Mouse (Mus musculus) adrenal gland, postnatal 10 days (tissue): ENCODE data around the gene Atf7. TPM values are rescaled to one million over a fixed set of nuclear protein-coding genes. Genes with fewer than 3 reads are reported as not detected.
"Not testable (repeated sequence)": the region's sequence is repeated elsewhere in the genome, so short reads cannot be mapped to it uniquely, and the experiment has no call there.

Source experiments
- DNase-seq: peaks from one replicate; pipeline ENCODE4 v3.0.0; 2021; ENCODE audit warnings: mixed read lengths
- long read RNA-seq, 2 experiments: library from polyadenylated mRNA; stranded (forward); transcript quantifications; one replicate each; pipeline ENCODE4 v2.0.0; 2021
- total RNA-seq, 2 experiments: library from RNA; stranded (reverse); gene quantifications; 2 replicates each; pipeline ENCODE4 v1.2.3; 2021

Gene Atf7
- 10 to 100 TPM; 68.5 to 80.8 TPM for total RNA-seq
- long read RNA-seq, experiment 1, partial matches to known transcripts = 1 of 6 reads
- long read RNA-seq, experiment 1, other reads (novel, unspliced or antisense) = 3 of 6 reads
- long read RNA-seq, experiment 2, partial matches to known transcripts = 0 of 4 reads
- long read RNA-seq, experiment 2, other reads (novel, unspliced or antisense) = 3 of 4 reads

DNA sequence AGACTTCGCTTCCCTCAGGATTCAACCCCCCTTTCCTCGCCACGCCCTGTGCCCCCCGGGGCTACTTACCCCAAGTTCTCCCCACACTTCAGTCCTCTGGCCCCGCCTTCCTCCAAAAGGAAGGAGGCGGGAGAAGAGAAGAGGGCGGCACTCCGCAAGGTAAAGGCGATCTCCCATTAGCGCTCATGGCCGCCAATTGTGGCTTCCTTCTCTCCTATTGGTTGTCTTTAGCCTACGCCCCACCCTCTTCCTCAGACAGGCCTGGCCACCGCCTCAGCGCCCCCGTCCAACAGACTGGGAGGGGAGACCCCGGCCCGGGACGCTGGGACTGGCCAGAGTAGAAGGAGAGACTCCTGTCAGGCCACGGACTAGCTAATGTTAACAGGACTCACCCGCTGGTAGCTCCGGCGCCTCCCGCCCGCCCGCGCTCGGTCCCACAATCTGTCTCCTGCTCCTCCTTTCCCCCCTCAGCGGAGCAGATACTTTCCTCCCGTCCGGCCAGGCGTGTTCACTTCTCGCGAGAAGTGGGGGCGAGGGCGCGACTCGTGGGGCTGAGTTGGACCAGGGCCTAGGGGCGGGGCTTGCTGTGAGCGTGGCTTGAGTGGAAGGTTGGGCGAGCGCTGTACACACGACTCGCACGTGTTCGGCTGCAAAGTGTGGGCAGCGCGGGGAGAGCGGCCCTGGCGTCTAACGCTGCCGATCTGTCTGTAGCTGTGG, at the start of gene Atf7, which contains the start of gene Gm28047:
Gene Atf7 (minus strand): TSS at position 495 of the 717 bp plus-strand sequence.
Gene Gm28047 (minus strand): TSS at position 98 of the 717 bp plus-strand sequence.
- DNase-seq = peak; percentile 100

GRCm38 (mm10) chr15:102673548-102673947, 48.3 kb upstream of the Atf7 start:
- peak; percentile 72 for DNase-seq

DNA sequence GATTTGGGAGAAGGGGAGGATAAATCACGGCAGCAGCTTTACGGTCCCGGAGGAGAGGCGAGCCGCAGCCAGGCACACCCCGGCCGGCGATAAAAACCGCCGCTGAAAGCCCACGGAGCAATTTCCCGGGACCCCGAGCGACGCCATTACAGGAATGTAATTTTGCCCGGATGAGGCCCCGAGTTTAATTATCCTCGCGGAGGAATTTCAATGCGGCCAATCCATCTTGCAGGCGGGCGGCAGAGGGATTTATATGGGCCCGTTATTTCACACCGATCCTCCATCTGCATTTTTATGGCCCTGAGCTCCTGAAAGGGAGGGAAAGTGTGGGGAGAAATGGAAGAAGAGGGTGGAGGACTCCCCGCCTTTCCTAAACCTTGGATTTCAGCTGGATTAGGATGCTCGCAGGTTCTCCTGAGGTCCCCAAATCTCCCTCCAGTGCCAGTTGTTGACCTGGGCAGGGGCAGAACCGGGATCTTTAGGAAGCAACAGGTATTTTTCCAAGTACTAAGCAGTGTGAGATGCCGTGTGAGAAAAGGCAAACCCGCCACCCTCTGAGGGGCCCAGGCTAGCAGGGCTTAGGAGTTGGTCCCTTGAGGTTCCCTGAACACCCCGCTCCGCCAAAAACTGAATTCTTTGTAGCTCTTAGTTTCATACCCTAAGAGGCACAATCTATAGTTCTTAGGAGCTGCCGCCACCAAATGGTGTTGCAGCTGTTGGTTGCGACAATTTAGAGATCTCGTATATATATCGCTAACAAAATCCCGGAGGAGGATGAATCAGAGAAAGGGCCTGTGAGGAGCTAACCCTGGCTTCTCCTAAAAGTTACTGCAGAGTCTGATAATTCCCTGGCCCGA, 47.2 kb upstream of the Atf7 start, which contains the start of gene Atp5g2:
Gene Atp5g2 (minus strand): TSS at position 138 of the 857 bp plus-strand sequence.
- peak; percentile 57 for DNase-seq

DNA sequence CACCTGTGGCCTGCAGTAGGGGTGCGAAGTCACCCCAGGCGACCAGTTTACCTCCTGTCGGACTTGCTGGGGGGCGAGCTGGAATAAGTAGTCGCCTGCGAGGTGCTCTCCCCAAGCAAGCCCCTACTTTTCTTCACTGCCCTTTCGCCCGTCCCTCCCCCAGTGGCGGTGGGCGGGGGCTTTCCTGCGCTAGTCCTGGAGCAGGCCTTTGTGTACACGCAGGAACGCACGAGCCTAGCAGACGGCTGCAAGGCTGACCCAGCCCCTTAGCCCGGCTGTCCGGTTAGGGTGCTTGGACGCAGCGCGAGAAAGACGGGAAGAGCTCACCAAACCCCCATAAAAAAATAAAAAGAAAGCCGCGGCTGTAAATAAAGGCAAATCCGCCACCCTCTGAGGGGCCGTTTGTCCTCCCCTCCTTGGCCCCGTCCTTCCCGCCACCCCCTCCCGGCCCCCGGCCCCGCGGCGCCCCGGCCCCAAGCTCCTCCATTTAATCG, 46.5 kb upstream of the Atf7 start:
- peak; percentile 92 for DNase-seq

DNA sequence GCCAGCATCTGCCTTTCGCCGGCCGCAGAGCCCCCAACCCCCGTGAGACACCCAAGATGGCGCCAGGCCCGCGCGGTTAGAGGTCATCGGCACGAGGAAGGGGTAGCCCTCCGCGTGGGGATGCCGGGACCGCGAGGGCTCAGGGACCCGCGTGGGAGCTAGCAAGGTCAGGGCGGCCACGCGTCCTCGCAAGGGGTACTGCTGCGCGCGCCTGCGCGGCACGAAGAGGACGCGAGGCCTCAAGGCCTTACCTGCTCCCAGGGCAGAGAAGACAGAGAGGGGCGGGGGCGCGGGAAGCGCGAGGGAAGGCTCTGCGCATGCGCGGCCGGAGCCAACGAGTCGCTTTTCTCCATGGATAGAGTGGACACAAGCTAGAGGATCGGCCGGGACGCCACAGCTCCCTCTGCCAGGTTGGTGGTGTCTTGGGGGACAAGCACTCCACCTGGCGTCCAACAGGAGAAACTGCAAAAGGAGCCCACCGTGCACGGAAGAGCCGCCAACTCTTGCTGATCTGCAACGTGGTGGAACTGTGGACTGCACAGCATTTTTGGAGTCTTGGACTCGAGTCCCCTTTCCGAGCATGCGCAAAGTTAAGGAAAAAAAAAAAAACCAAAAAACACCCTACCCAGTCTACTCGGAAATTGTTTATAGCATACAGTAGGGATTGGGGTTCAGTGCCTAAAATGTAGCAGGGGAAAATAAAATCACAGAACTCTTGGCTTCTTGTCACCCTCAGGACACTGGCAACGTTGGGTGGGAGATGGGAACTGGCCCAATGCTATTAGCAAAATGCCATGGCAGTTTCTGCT, 45.7 kb upstream of the Atf7 start:
- DNase-seq = peak; percentile 99

GRCm38 (mm10) chr15:102670281-102670680, 45.0 kb upstream of the Atf7 start:
- peak; percentile 29 for DNase-seq

GRCm38 (mm10) chr15:102669571-102669970, 44.3 kb upstream of the Atf7 start:
- DNase-seq = no peak

- DNase-seq = peak; percentile 70
These were observed 40.2 kb upstream of the Atf7 start for GRCm38 (mm10) chr15:102665494-102665893.

DNA sequence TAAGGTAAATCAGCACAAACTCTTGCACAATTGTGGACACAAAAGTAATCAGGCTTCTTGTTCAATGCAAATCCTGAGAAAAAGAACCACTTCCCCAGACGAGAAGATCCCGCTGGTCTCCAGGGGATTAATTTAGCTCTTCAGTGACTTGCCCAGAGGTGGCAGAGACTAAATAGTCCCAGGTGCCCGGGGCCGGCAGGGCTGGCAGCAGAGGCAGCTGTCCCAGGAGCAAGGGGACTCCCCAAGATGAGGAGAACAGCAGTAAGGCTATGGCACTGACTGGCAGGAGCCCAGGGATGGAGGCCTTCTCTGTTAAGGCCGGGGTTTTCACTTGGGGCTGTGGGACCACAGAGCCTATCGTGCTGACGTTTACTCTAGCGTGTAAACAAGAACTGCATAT, 38.6 kb upstream of the Atf7 start:
- no peak for DNase-seq

GRCm38 (mm10) chr15:102662601-102663000, 37.3 kb upstream of the Atf7 start:
- not testable (repeated sequence) for DNase-seq

- no peak for DNase-seq
These were observed 32.7 kb upstream of the Atf7 start for GRCm38 (mm10) chr15:102657926-102658381.

- DNase-seq = no peak
These were observed 31.4 kb upstream of the Atf7 start for GRCm38 (mm10) chr15:102656658-102657057.

- not testable (repeated sequence) for DNase-seq
These were observed 26.8 kb upstream of the Atf7 start for GRCm38 (mm10) chr15:102651928-102652660.

DNA sequence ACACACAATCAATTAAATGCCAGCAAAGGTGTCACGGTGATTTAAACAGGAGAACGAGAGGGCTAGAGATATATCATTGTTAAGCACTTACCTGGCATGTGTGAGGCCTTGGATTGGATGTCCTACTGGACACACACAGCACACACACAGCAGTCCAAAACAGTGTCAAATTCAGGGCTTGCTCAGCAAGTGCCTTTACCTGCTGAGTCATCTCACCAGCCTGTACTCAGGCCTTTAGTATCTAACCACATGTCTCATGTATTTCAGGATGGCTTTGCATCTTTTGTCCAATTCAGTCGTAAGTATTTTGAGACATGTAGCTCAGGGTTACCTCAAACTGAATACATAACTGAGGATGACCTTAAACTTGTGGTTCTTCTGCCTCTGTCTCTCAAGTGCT, 25.8 kb upstream of the Atf7 start:
- DNase-seq = no peak

GRCm38 (mm10) chr15:102635817-102636216, 10.6 kb upstream of the Atf7 start:
- no peak for DNase-seq

- no peak for DNase-seq
These were observed 9.4 kb upstream of the Atf7 start for GRCm38 (mm10) chr15:102634684-102635083.

DNA sequence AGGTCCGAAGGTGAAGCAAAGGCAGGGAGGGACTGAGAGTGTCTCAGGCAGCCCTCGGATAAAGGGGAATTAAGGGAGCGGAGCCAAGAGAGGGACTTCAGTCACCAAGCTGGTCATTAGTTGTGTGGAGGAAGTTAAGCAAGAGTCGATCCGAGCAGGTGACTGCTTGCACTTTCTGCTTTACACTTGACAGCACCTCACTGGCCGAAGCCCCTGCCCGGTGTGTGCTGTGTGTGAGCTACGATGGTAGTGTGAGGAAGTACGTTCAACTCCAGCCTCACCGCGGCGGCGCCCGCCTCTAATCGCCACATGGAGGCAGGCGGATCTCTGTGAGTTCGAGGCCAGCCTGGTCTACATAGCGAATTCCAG, 407 bp upstream of the Atf7 start:
- no peak for DNase-seq

GRCm38 (mm10) chr15:102624291-102624969, 834 bp downstream of the Atf7 start:
- DNase-seq = peak; percentile 41

DNA sequence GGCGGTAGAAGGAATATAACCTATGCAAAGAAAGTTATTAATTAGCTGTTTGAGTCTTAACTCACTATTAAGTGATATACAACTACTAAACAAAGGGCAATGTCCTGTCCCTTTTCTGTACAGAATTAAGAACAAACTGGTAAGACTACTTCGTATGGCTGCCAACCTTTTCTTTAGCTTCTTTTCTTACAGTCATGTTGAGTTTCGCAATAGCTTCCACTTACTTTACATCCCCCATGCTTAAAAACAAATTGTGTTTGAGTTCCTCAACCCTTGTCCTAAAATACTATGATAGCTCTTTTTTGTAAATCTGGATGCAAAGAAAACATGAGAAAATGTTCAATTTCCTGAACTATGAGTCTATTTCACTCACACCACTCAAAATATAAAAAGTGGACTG, 2.1 kb downstream of the Atf7 start:
- DNase-seq = no peak

- DNase-seq = no peak
These were observed 2.7 kb downstream of the Atf7 start for GRCm38 (mm10) chr15:102622536-102622935.
